Mouse (Mus musculus) thymus, postnatal 0 days (tissue): ENCODE data around the gene Cdc14a. TPM values are rescaled to one million over a fixed set of nuclear protein-coding genes. Genes with fewer than 3 reads are reported as not detected.

Experiments
- polyA plus RNA-seq: library from polyadenylated mRNA; unstranded; fragments of >200 nt; fragmentation: Nextera tagmentation; extraction: Ambion mirVana; gene quantifications from 2 replicates; pipeline ENCODE4 v1.2.1, GENCODE M21; 2015

The Cdc14a gene
- polyA plus RNA-seq, 1 experiment from 2014 or later: 7.8 TPM

Other genes with a start within 250 kb of the Cdc14a start
- 0.33 and 0.35 TPM in 2 replicates for gene Gpr88, start 170.5 kb downstream of the Cdc14a start, polyA plus RNA-seq
- gene Rtca, start 84.2 kb upstream of the Cdc14a start, polyA plus RNA-seq: 72.2 and 75.3 TPM in 2 replicates
- 9.8 and 14.5 TPM in 2 replicates for gene Dbt, start 89.0 kb upstream of the Cdc14a start, polyA plus RNA-seq
- 0.36 and 0.81 TPM in 2 replicates for gene Lrrc39, start 138.9 kb upstream of the Cdc14a start, polyA plus RNA-seq
- gene Sass6, start 170.9 kb upstream of the Cdc14a start, polyA plus RNA-seq: 21.7 and 23.7 TPM in 2 replicates
- gene Trmt13, start 190.6 kb upstream of the Cdc14a start, polyA plus RNA-seq: 25.0 and 30.6 TPM in 2 replicates
- gene Mfsd14a, start 238.6 kb upstream of the Cdc14a start, polyA plus RNA-seq: 68.6 and 69.9 TPM in 2 replicates